Mouse (Mus musculus): Measurements from ENCODE around the gene Sptlc2.

GRCm38 (mm10) chr12:87397126-87397525, 9.0 kb upstream of the Sptlc2 start:
- TF ChIP-seq CTCF (IDR thresholded peaks at IDR 0.05; ENCODE audit: low read depth, low read length) (no peak), POLR2A (IDR thresholded peaks at IDR 0.05; ENCODE audit: insufficient read depth, low read length) (no peak)
